Mouse (Mus musculus) forebrain, embryonic 14.5 days (tissue): ENCODE measurements around the gene Atp5s. TPM values are rescaled to one million over a fixed set of nuclear protein-coding genes. Genes with fewer than 3 reads are reported as not detected.
A peak's percentile ranks its signal among the peaks of the same experiment; 100 is the strongest.

ENCODE experiments used
- ATAC-seq: fragments of 200-750 bp; cut with Nextera tagmentation; 2 replicates; pipeline ENCODE4 v1.8.0; 2017; ENCODE audit warnings: mild to moderate bottlenecking, moderate library complexity
- DNase-seq: peaks from one replicate; pipeline ENCODE4 v3.0.0-alpha.2; 2015; ENCODE audit warnings: low spot score
- H3K27ac ChIP-seq: fragments of 300-500 bp; sonication (generic); 2 replicates; pipeline ENCODE4 v1.5.1; 2014; ENCODE audit warnings: low read depth, mild to moderate bottlenecking, control low read depth, low read length, moderate library complexity
- H3K27me3 ChIP-seq: fragments of 300-500 bp; sonication (generic); replicated peaks from 2 replicates; pipeline ENCODE4 v1.6.1; 2014; ENCODE audit warnings: low read length, control low read depth, mixed read lengths; ENCODE audit not compliant: control insufficient read depth, insufficient read depth
- H3K36me3 ChIP-seq: fragments of 300-500 bp; sonication (generic); 2 replicates; pipeline ENCODE4 v1.6.1; 2014; ENCODE audit warnings: low read length, control low read depth; ENCODE audit not compliant: control insufficient read depth, insufficient read depth
- H3K4me1 ChIP-seq: fragments of 300-500 bp; sonication (generic); 2 replicates; pipeline ENCODE4 v1.6.1; 2014; ENCODE audit warnings: antibody characterized with exemption, low read length, control low read depth; ENCODE audit not compliant: control insufficient read depth, insufficient read depth
- H3K4me2 ChIP-seq: fragments of 300-500 bp; sonication (generic); 2 replicates; pipeline ENCODE4 v1.6.1; 2014; ENCODE audit warnings: mild to moderate bottlenecking, control low read depth, low read length
- H3K4me3 ChIP-seq: fragments of 300-500 bp; sonication (generic); 2 replicates; pipeline ENCODE4 v1.5.1; 2014; ENCODE audit warnings: low read depth, low read length, control low read depth
- H3K9ac ChIP-seq: fragments of 300-500 bp; sonication (generic); 2 replicates; pipeline ENCODE4 v1.6.1; 2014; ENCODE audit warnings: mild to moderate bottlenecking, low read length, control low read depth, moderate library complexity
- H3K9me3 ChIP-seq: fragments of 300-500 bp; sonication (generic); replicated peaks from 2 replicates; pipeline ENCODE4 v1.6.1; 2016; ENCODE audit warnings: low read length, control low read depth, mixed read lengths; ENCODE audit not compliant: control insufficient read depth
- WGBS: fragments of 180-500 bp; shearing (Covaris S2); extraction: QIAGEN DNeasy Blood & Tissue Kit; methylation state at CpG from one replicate; pipeline ENCODE4 v1.1.7; 2014; 5-methylcytosine and 5-hydroxymethylcytosine counted together
- polyA plus RNA-seq: library from polyadenylated mRNA; unstranded; fragments of >200 nt; fragmentation: Nextera tagmentation; extraction: Ambion mirVana; gene quantifications from 2 replicates; pipeline ENCODE4 v1.2.1, GENCODE M21; 2014

Gene Atp5s
- polyA plus RNA-seq, result 27.7 and 28.4 TPM in 2 replicates

GRCm38 (mm10) chr12:69724711-69725460 is at the start of gene Atp5s, which contains the start of gene L2hgdh:
TSS of gene Atp5s (plus strand) at chr12:69724950.
TSS of gene L2hgdh (minus strand) at chr12:69724873.
- Histone ChIP-seq H3K4me2 (peak within 1 kb of the TSS; percentile 86), H3K4me1 (no peaks in the 10 kb centered on the region), H3K27ac (peak within 1 kb of the TSS; percentile 63; the same call in 1 of the 2 replicates), H3K9ac (peak within 1 kb of the TSS; percentile 68), H3K36me3 (no peaks in the 10 kb centered on the region), H3K4me3 (peak within 1 kb of the TSS; percentile 65), H3K9me3 (0 out of 2 replicates have a peak, but pooled peaks cover 3% of the 10 kb centered on the region), H3K27me3 (no peaks in the 10 kb centered on the region)
- DNase-seq (peak; percentile 96), ATAC-seq (peak; percentile 98)
- WGBS, result under 1% methylated on average over 56 of the region's 60 CpGs

- Histone ChIP-seq H3K4me1 (peaks cover 8% of the 10 kb centered on the region; the same call in 1 of the 2 replicates), H3K9me3 (no peaks in the 10 kb centered on the region), H3K9ac (no peak overlapping the region), H3K36me3 (no peaks in the 10 kb centered on the region), H3K4me3 (no peak overlapping the region), H3K27ac (no peak overlapping the region), H3K4me2 (no peak overlapping the region), H3K27me3 (no peaks in the 10 kb centered on the region)
- DNase-seq, result no peak
- no peak for ATAC-seq
- 91% methylated on average over 4 of the region's 4 CpGs for WGBS
Observed at GRCm38 (mm10) chr12:69676157-69676556, 48.6 kb upstream of the Atp5s start.

- H3K36me3 ChIP-seq, result no peaks in the 10 kb centered on the region
- DNase-seq (peak; percentile 57), ATAC-seq (peak; percentile 52)
- peak overlapping the region; percentile 96 for H3K9ac ChIP-seq
- H3K27ac ChIP-seq, result peak overlapping the region; percentile 97
- WGBS, result under 1% methylated on average over 56 of the region's 56 CpGs
- no peaks in the 10 kb centered on the region for H3K27me3 ChIP-seq
- peaks cover 8% of the 10 kb centered on the region; the same call in 1 of the 2 replicates for H3K4me1 ChIP-seq
- peak overlapping the region; percentile 90 for H3K4me3 ChIP-seq
- H3K9me3 ChIP-seq, result no peaks in the 10 kb centered on the region
- peak overlapping the region; percentile 77 for H3K4me2 ChIP-seq
Observed at GRCm38 (mm10) chr12:69680635-69681565, 43.9 kb upstream of the Atp5s start.

- Histone ChIP-seq H3K4me1 (peaks cover 8% of the 10 kb centered on the region; the same call in 1 of the 2 replicates), H3K27ac (peak within 1 kb of the TSS; percentile 97), H3K9ac (peak within 1 kb of the TSS; percentile 96), H3K4me2 (peak within 1 kb of the TSS; percentile 77), H3K9me3 (no peaks in the 10 kb centered on the region), H3K4me3 (peak within 1 kb of the TSS; percentile 90), H3K36me3 (no peaks in the 10 kb centered on the region), H3K27me3 (no peaks in the 10 kb centered on the region)
- peak; percentile 80 for ATAC-seq
- under 1% methylated on average over 28 of the region's 85 CpGs for WGBS
- DNase-seq, result peak; percentile 59
Observed at GRCm38 (mm10) chr12:69681566-69682061, 43.1 kb upstream of the Atp5s start, which contains the start of gene Sos2. TSS of gene Sos2 (minus strand) at chr12:69681852.

- Histone ChIP-seq H3K4me2 (peak overlapping the region; percentile 77), H3K36me3 (no peaks in the 10 kb centered on the region), H3K27me3 (no peaks in the 10 kb centered on the region), H3K27ac (peak overlapping the region; percentile 97), H3K4me3 (peak overlapping the region; percentile 90), H3K4me1 (peaks cover 8% of the 10 kb centered on the region; the same call in 1 of the 2 replicates), H3K9me3 (no peaks in the 10 kb centered on the region), H3K9ac (peak overlapping the region; percentile 96)
- ATAC-seq, result peak; percentile 91
- DNase-seq, result peak; percentile 91
- WGBS, result under 1% methylated on average over 33 of the region's 54 CpGs
Observed at GRCm38 (mm10) chr12:69682065-69682787, 42.5 kb upstream of the Atp5s start.

- H3K4me2 ChIP-seq, result peak overlapping the region; percentile 77
- peaks cover 8% of the 10 kb centered on the region; the same call in 1 of the 2 replicates for H3K4me1 ChIP-seq
- no peaks in the 10 kb centered on the region for H3K36me3 ChIP-seq
- peak overlapping the region; percentile 90; the same call in 1 of the 2 replicates for H3K4me3 ChIP-seq
- DNase-seq, result peak; percentile 13
- H3K9me3 ChIP-seq, result no peaks in the 10 kb centered on the region
- no peaks in the 10 kb centered on the region for H3K27me3 ChIP-seq
- no peak for ATAC-seq
- WGBS, result 51% methylated on average over 14 of the region's 14 CpGs
- no peak overlapping the region for H3K9ac ChIP-seq
- H3K27ac ChIP-seq, result no peak overlapping the region
Observed at GRCm38 (mm10) chr12:69682788-69683419, 41.8 kb upstream of the Atp5s start.

GRCm38 (mm10) chr12:69683537-69683936 is 41.2 kb upstream of the Atp5s start:
- no peaks in the 10 kb centered on the region for H3K9me3 ChIP-seq
- DNase-seq (peak; percentile 82), ATAC-seq (no peak)
- H3K27me3 ChIP-seq, result no peaks in the 10 kb centered on the region
- no peak overlapping the region for H3K9ac ChIP-seq
- H3K4me1 ChIP-seq, result peaks cover 8% of the 10 kb centered on the region; the same call in 1 of the 2 replicates
- H3K36me3 ChIP-seq, result no peaks in the 10 kb centered on the region
- no peak overlapping the region for H3K27ac ChIP-seq
- no peak overlapping the region for H3K4me2 ChIP-seq
- WGBS, result 24% methylated on average over 10 of the region's 10 CpGs
- no peak overlapping the region for H3K4me3 ChIP-seq
